Mouse (Mus musculus) cerebral cortex, adult 2 months (tissue): ENCODE results near the gene Mllt10.

Experiments used
- WGBS: fragments of 180-500 bp; shearing (Covaris S2); methylation state at CpG from one replicate; pipeline ENCODE4 v1.1.7; 2018; 5-methylcytosine and 5-hydroxymethylcytosine counted together

Gene Mllt10

GRCm38 (mm10) chr2:18034371-18035250 lies 20.4 kb upstream of the Mllt10 start:
- 92% methylated on average over 10 of the region's 10 CpGs for WGBS

DNA sequence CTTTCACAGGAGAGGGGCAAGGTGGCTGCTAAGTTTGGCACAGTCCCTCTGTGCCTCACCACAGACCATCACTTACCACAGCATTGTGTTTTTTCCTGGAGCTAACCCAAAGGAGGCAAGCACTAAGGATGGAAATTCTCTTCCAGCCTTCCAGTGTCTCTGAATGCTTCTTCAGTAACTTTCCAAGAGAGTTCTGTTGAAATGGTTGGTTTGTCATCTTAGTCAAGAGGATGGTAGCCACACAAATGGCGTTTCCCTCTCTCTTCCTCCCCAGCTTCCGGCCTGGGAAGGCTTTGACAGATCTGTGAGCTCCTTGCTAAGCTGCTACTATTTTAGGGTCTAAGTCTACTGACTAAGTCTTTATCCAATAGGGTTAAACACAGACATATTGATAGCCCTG lies 17.5 kb upstream of the Mllt10 start, which contains the start of gene A930004D18Rik:
TSS of gene A930004D18Rik (minus strand) at position 247 of the 400 bp plus-strand sequence.
- 92% methylated on average over 2 of the region's 2 CpGs for WGBS

DNA sequence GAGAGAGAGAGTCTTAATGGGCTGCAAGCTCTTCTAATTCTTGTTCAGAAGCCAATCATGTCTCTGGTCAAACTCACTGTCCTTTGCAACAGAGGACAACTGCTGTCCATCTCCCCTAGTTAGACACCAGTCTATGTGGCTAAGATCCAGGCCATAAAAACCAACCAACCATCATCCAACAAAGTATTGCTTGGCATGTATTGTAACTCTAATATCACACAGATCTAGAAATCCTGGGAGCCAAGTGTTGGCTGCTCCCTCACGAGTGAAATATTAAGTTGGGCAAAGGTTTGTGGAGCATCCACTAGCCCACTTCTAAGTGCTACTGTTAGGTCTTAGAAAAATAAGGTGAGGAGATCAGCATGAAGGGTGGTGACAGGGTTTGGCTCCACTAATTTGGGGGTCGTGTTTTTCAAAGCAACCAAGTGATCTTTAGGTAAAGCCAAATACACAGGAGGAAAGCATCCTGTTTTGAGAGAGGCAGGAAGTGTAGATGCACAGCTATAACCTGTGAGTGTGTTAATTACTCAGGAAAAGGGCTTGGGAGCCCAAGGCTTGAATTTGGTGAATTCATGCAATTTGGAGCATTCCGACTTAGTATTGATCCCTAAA lies 16.8 kb upstream of the Mllt10 start:
- WGBS: 81% methylated on average over 3 of the region's 3 CpGs

- 90% methylated on average over 10 of the region's 10 CpGs for whole genome bisulfite sequencing
These were observed 16.1 kb upstream of the Mllt10 start for GRCm38 (mm10) chr2:18038895-18039371.

- WGBS: 48% methylated on average over 46 of the region's 46 CpGs
These were observed 15.3 kb upstream of the Mllt10 start for GRCm38 (mm10) chr2:18039566-18040290.

- WGBS: 86% methylated on average over 27 of the region's 27 CpGs
These were observed 14.5 kb upstream of the Mllt10 start for GRCm38 (mm10) chr2:18040347-18041160.

DNA sequence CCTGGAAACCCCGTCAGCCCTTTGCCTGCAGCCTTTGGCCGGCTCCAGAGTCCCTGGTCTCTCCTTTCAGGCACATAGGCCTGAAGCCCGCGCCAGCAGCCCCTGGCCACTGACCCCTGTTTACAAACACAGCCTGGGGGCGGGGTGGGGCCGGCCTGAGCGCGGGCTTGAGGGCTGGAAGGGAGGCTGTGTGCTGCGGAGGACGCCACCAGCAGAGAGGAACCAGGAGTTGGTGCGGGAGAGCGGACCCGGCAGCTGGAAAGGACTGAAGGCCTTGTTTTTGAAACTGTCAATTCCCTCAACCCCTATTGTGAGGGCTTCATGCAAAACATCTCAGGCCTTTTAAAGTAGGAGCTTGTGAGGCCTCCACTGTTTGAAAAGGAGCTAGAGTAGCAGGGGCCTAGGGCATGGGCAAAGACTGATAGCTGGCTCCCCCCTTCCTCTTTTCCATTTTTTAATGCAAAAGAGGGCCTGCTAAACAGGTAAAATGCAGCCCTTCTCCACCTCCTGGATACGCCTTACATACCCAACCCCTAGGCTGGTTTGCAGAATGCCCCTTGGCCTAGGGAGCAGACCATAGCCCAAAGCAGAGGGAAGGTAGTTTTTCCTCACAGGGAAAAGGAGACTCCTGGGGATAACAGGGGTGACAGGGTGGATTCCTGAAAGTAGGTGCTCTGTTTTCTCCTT lies 13.7 kb upstream of the Mllt10 start:
- WGBS: 74% methylated on average over 14 of the region's 14 CpGs

GRCm38 (mm10) chr2:18045143-18045780 lies 9.8 kb upstream of the Mllt10 start:
- 56% methylated on average over 7 of the region's 7 CpGs for WGBS

DNA sequence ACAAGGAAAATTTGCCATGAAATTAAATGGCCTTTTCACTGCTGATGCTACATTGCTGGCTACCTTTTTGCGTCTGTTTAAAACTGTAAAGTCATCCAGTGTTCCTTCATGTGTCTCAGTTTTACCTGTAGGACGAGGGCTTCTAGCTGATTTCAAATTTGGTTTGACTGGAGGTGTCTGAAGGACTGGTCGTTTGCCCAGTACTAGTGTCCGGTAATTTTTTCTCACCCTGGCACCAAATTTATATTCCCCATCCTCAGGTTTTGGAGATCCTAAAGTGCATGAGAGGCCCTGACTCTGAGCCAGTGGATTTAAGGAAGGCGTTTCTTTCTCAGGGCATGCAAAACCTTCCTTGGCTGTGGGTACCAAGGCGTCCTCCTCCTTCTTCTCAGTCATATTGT lies 9.3 kb upstream of the Mllt10 start:
- WGBS: 47% methylated on average over 6 of the region's 6 CpGs

DNA sequence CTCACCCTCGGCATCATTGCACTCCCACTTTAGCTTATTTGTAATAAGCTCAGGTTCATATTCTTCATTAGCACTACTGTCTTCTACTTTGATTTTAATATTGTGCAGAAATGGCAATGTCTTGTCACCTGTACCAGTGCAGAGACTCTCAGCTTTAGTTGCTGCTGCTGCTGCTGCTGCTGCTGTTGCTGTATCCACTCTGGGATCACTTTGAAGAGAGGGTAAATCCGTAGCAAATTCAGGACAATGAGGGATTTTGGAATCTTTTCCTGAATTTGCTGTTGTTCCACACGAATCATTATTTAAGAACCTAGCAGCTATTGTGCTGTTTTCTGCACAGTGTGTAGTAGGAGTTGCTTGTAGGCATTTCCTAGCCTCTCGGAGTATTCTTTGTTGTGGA lies 8.9 kb upstream of the Mllt10 start:
- WGBS: 12% methylated on average over 4 of the region's 4 CpGs

GRCm38 (mm10) chr2:18046758-18047645 lies 8.0 kb upstream of the Mllt10 start:
- under 1% methylated on average over 64 of the region's 64 CpGs for WGBS

DNA sequence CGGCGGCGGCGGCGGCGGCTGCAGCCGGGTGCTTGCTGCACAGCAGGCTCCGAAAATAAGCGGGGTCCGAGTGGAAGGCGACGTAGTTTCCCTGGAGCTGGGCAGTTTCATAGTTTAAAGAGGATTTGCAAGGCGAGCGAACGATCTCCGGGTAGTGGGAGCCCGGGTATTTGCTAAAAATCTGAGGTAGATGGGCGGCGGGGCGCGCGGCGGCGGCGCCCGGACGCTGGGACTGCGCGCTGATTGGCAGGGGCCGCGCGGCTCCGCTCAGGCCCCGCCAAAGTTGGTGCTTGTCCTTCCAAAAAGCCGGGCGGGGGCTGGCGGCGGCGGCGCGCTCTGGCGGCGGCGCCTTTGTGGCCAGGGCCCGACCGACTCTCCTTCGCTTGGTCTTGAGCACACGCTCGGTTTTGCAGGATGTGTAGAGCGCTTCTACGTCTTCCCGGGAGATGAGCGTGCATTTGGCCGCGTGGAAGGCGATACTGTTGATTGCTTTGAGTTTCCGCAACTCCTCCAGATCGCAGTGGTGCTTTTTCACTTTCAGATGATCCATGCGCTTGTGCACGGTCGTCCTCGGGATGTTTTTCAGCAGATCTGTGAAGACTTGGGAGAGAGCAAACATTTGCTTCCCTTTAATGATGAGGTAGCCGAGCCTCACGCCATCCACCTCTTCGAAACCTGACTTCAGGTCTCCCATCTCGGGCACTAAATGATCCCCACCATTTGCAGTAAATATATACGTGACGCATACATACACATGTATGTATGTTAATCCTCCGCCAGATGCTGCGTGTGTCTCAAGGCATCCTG lies 7.2 kb upstream of the Mllt10 start:
- under 1% methylated on average over 70 of the region's 70 CpGs for WGBS

GRCm38 (mm10) chr2:18048453-18049075 lies 6.5 kb upstream of the Mllt10 start, which contains the start of gene Skida1:
Gene Skida1, minus strand, starts transcription at chr2:18049051.
- WGBS: 8% methylated on average over 17 of the region's 17 CpGs

GRCm38 (mm10) chr2:18049279-18049821 lies 5.7 kb upstream of the Mllt10 start:
- WGBS: 49% methylated on average over 11 of the region's 11 CpGs

DNA sequence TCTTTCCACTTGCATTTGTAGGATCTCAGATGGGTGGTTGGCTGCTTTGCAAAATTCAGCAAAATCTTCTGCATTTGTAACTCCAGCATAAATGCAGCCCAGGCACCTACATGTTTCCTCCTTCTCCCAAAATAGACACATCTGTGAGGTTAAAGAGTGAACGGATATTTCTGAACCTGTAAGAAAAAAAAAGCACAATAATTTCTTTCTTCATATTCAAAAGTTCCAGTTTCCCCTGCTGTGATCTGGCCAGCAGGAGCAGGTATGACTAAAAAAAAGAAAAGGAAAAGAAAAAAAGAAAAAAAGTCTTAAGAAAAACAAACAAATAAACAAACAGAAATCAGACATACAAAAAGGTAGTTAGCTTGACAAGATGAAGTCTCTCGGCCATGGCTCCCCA lies 5.0 kb upstream of the Mllt10 start:
- 43% methylated on average over 2 of the region's 2 CpGs for whole genome bisulfite sequencing

DNA sequence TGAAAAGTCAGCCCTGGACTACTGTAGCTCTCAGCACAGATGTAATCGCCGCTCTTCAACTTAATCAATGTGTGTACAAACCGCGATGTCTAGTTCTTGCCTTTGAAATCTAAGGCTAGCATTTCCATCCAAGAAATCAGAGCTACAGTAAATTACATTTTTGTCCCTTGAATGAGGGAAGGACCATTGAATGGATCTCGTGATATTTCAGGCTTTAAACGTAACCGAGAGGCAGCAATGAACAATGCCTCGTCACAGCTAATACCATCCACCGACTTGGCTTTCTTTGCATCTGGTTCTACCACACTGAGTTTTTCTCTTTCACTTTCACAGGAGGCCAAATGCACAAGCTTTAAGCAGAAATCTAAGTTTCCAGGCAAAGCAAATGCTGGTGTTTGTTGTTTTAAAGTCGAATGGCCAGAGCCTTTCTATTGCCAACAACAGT lies 4.5 kb upstream of the Mllt10 start:
- 40% methylated on average over 10 of the region's 10 CpGs for WGBS

GRCm38 (mm10) chr2:18051026-18051830 lies 3.8 kb upstream of the Mllt10 start:
- 70% methylated on average over 11 of the region's 11 CpGs for WGBS
